Mouse (Mus musculus) brain, embryonic 14.5 days (tissue): ENCODE measurements at regions not wholly inside any gene's neighbourhood (a gene's known extent, or its start where the extent isn't known, plus 50 kb on each side); places are given as distances from the start of the nearest gene placed in this dataset.

ENCODE experiments used
- DNase-seq: peaks from one replicate; pipeline ENCODE4 v3.0.0-alpha.2; 2011; ENCODE audit warnings: low read depth
- CTCF ChIP-seq: fragments of 200-500 bp; IDR thresholded peaks from 2 replicates; pipeline ENCODE4 v1.5.1; 2012; ENCODE audit warnings: inconsistent platforms, mild to moderate bottlenecking, moderate library complexity, borderline replicate concordance; ENCODE audit not compliant: insufficient read depth, insufficient read length; ENCODE audit errors: extremely low read depth
- POLR2A ChIP-seq: fragments of 200-500 bp; IDR thresholded peaks from 2 replicates; pipeline ENCODE4 v1.6.1; 2012; ENCODE audit warnings: mild to moderate bottlenecking, inconsistent platforms, borderline replicate concordance; ENCODE audit not compliant: poor library complexity, insufficient read depth, insufficient read length, severe bottlenecking; ENCODE audit errors: extremely low read depth

DNA sequence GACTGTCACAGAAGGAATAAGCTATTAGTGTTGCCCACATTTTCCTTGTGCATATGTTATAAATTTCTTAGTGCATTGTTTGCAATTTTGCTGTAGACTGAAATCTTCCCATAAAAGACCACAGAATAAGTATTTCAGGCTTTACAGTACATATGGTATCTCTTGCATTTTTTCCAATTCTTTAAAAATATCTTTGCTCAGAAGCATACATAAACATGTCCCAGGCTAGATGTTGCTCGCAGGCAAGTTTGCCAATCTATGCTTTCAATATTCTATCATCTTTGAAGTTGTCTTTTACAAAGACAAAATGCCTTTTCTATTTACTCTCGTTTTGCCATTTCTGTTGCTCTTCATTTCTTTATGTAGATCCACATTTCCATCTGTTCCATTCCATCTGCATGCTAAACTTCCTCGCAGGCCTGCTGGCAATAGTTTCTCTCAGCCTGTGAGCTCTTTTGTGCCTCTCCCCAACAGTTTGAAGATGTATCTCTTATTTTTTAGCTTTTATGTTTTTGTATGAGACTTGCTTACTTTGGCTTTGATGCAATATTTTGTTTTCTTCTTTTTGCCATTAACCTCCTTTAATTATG is 120.0 kb upstream of the Cdr1 start:
- DNase-seq: peak; percentile 40
- TF ChIP-seq CTCF: no peak
- TF ChIP-seq POLR2A: no peak

DNA sequence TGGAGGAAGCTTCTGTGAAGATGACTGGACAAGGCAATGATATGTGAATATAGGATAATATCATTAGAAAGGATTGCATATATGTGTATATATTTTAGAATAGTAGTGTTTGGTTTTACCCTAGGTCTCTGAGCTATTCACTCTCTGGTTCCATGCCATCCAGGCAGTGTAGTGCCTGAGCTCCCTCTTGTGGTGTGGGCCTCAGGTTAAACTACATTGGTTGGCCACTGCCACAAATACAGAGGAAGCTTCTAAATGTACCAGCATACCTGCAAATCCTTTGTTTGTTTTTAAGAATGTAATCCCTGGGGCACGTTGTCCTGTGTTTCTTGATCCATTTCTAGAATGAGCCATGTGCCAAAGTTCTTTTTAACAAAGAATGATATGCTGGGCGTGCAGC is 119.1 kb upstream of the Cdr1 start:
- no peak for TF ChIP-seq POLR2A
- no peak for TF ChIP-seq CTCF
- no peak for DNase-seq
